Mouse (Mus musculus): ENCODE data around the gene Atp1b1.

- TF ChIP-seq POLR2A (IDR thresholded peaks at IDR 0.05; ENCODE audit: low read depth, low read length) (no peak), CTCF (IDR thresholded peaks at IDR 0.05; ENCODE audit: extremely low read depth, insufficient read length, insufficient replicate concordance, low read depth, low read length) (no peak)
Observed at GRCm38 (mm10) chr1:164420623-164421354, 37.4 kb downstream of the Atp1b1 start.

Measured in small intestine, adult 2 months (tissue).